Mouse (Mus musculus): ENCODE measurements at regions not wholly inside any gene's neighbourhood (a gene's known extent, or its start where the extent isn't known, plus 50 kb on each side); places are given as distances from the start of the nearest gene placed in this dataset.

GRCm38 (mm10) chr3:130894168-130894814, 164.1 kb upstream of the Rpl34 start:
- DNase-seq (ENCODE audit: low spot score) = no peak
- intact Hi-C loops (cut with DNase I) = no loop called here

- intact Hi-C loops (cut with DNase I) = no loop called here
- no peak for DNase-seq (ENCODE audit: low spot score)
Measured at GRCm38 (mm10) chr3:130891310-130891709, 161.1 kb upstream of the Rpl34 start.

- DNase-seq (ENCODE audit: low spot score) = no peak
- intact Hi-C loops (cut with DNase I) = loop anchor here (5.0 kb wide), 1 partner anchor 349 kb away; no protein-coding TSS in a partner anchor
Measured at GRCm38 (mm10) chr3:130888587-130888986, 158.4 kb upstream of the Rpl34 start.

GRCm38 (mm10) chr3:130887540-130888312, 157.5 kb upstream of the Rpl34 start:
- intact Hi-C loops (cut with DNase I) = loop anchor here (5.0 kb wide), 1 partner anchor 350 kb away; no protein-coding TSS in a partner anchor
- DNase-seq (ENCODE audit: low spot score) = no peak

GRCm38 (mm10) chr3:130885974-130886373, 155.8 kb upstream of the Rpl34 start:
- intact Hi-C loops (cut with DNase I) = loop anchor here (5.0 kb wide), 1 partner anchor 351 kb away; no protein-coding TSS in a partner anchor

GRCm38 (mm10) chr3:130884393-130884792, 154.2 kb upstream of the Rpl34 start:
- intact Hi-C loops (cut with DNase I) = no loop called here
- DNase-seq (ENCODE audit: low spot score) = no peak

More at GRCm38 (mm10) chr3:130885974-130886373, 155.8 kb upstream of the Rpl34 start:
- no peak for DNase-seq (ENCODE audit: low spot score)

GRCm38 (mm10) chr3:130883928-130884327, 153.7 kb upstream of the Rpl34 start:
- DNase-seq (ENCODE audit: low spot score) = no peak

GRCm38 (mm10) chr3:130883319-130883718, 153.1 kb upstream of the Rpl34 start:
- intact Hi-C loops (cut with DNase I) = no loop called here
- DNase-seq (ENCODE audit: low spot score) = no peak

More at GRCm38 (mm10) chr3:130883928-130884327, 153.7 kb upstream of the Rpl34 start:
- intact Hi-C loops (cut with DNase I) = no loop called here

GRCm38 (mm10) chr3:130880482-130880881, 150.3 kb upstream of the Rpl34 start:
- no peak for DNase-seq (ENCODE audit: low spot score)
- intact Hi-C loops (cut with DNase I) = no loop called here

- intact Hi-C loops (cut with DNase I) = no loop called here
- DNase-seq (ENCODE audit: low spot score) = no peak
Measured at GRCm38 (mm10) chr3:130879463-130879862, 149.3 kb upstream of the Rpl34 start.

GRCm38 (mm10) chr3:130878834-130879233, 148.6 kb upstream of the Rpl34 start:
- DNase-seq (ENCODE audit: low spot score) = no peak
- intact Hi-C loops (cut with DNase I) = no loop called here

- no peak for DNase-seq (ENCODE audit: low spot score)
- intact Hi-C loops (cut with DNase I) = no loop called here
Measured at GRCm38 (mm10) chr3:130877981-130878380, 147.8 kb upstream of the Rpl34 start.

GRCm38 (mm10) chr3:130873745-130874144, 143.5 kb upstream of the Rpl34 start:
- intact Hi-C loops (cut with DNase I) = no loop called here
- no peak for DNase-seq (ENCODE audit: low spot score)

GRCm38 (mm10) chr3:130866952-130867632, 136.9 kb upstream of the Rpl34 start:
- DNase-seq (ENCODE audit: low spot score) = no peak
- intact Hi-C loops (cut with DNase I) = no loop called here

- DNase-seq (ENCODE audit: low spot score) = no peak
- intact Hi-C loops (cut with DNase I) = no loop called here
Measured at GRCm38 (mm10) chr3:130864783-130865182, 134.6 kb upstream of the Rpl34 start.

- no peak for DNase-seq (ENCODE audit: low spot score)
- intact Hi-C loops (cut with DNase I) = no loop called here
Measured at GRCm38 (mm10) chr3:130863376-130863775, 133.2 kb upstream of the Rpl34 start.

- intact Hi-C loops (cut with DNase I) = no loop called here
- no peak for DNase-seq (ENCODE audit: low spot score)
Measured at GRCm38 (mm10) chr3:130860315-130860714, 130.1 kb upstream of the Rpl34 start.

- DNase-seq (ENCODE audit: low spot score) = no peak
- intact Hi-C loops (cut with DNase I) = no loop called here
Measured at GRCm38 (mm10) chr3:130853866-130854265, 123.7 kb upstream of the Rpl34 start.

GRCm38 (mm10) chr3:130850766-130851308, 120.6 kb upstream of the Rpl34 start:
- DNase-seq (ENCODE audit: low spot score) = no peak
- intact Hi-C loops (cut with DNase I) = no loop called here

- intact Hi-C loops (cut with DNase I) = no loop called here
Measured at GRCm38 (mm10) chr3:130841755-130842154, 111.6 kb upstream of the Rpl34 start.

More at GRCm38 (mm10) chr3:130841755-130842154, 111.6 kb upstream of the Rpl34 start:
- DNase-seq (ENCODE audit: low spot score) = no peak
